Mouse (Mus musculus): ENCODE results near the gene Prkcq.

- no peak for TF ChIP-seq POLR2A (IDR thresholded peaks at IDR 0.05; ENCODE audit: borderline replicate concordance, extremely low read depth, low read depth, low read length)
- TF ChIP-seq CTCF (IDR thresholded peaks at IDR 0.05; ENCODE audit: insufficient read depth, low read length): no peak
These were observed 33.8 kb downstream of the Prkcq start for GRCm38 (mm10) chr2:11205720-11206119.
